Mouse (Mus musculus) spleen, adult 2 months (tissue): ENCODE measurements around the gene Trim16.

Experiments
- CTCF ChIP-seq: fragments of 200-500 bp; IDR thresholded peaks from 2 replicates; pipeline ENCODE4 v1.5.1; 2011; ENCODE audit warnings: mild to moderate bottlenecking, inconsistent platforms; ENCODE audit not compliant: insufficient read depth, insufficient read length, insufficient replicate concordance; ENCODE audit errors: extremely low read depth
- POLR2A ChIP-seq: fragments of 200-500 bp; IDR thresholded peaks from 2 replicates; pipeline ENCODE4 v1.6.1; 2011; ENCODE audit warnings: low read depth, low read length, inconsistent platforms

DNA sequence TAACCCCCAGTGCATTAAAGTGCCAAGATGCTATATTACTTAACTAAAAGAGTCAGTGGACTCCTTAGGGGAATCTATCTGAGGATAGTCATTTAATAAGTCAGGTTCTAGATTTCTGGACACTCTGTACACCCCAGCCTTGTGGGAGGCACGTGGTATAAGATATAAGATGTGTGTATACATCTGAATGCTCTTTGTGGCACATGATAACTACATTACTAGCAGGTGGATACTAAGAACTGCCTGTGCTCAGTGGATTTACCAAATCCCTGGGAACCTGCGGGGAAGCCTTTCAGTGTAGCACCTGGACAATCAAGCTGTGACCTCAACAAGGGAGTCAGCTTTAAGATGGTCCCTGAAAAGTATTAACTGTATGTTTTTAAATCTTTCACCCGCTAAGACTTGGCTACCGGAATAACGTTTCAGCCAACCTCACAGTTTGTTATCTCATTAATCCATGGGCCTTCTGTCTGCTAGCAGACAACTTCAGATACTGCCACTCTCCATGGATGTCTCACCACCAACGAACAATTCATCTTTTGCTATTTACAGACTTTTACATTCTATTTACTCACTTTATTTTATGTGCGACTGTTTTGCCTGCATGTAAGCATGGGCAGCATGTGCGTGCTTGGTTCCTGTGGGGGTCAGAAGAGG lies 49.8 kb downstream of the Trim16 start:
- no peak for TF ChIP-seq CTCF
- no peak for TF ChIP-seq POLR2A
